Mouse (Mus musculus): Measurements from ENCODE around the gene Phactr4. TPM values are rescaled to one million over a fixed set of nuclear protein-coding genes. Genes with fewer than 3 reads are reported as not detected.

Gene Phactr4
- total RNA-seq (2021), result 10 to 100 TPM in 1 of 2 experiments, 1 to 10 TPM in 1; 7.0 to 11.4 TPM
- long read RNA-seq, experiment 1, partial matches to known transcripts, result 1 of 1 reads
- long read RNA-seq, experiment 1, other reads (novel, unspliced or antisense), result 0 of 1 reads
- long read RNA-seq, experiment 2, full-length matches to known transcripts, result 1 of 2 reads
- long read RNA-seq, experiment 2, partial matches to known transcripts, result 0 of 2 reads
- long read RNA-seq, experiment 2, other reads (novel, unspliced or antisense), result 1 of 2 reads

- intact Hi-C loops (cut with DNase I), result loop anchor here (5.0 kb wide), 1 partner anchor 90 kb away; the partner anchor contains the start of gene Sesn2
Observed at GRCm38 (mm10) chr4:132421923-132422782, at the start of gene Phactr4. Gene Phactr4, minus strand, starts transcription at chr4:132422489.

GRCm38 (mm10) chr4:132469873-132470272 is 47.6 kb upstream of the Phactr4 start:
- intact Hi-C loops (cut with DNase I), result no loop called here
- DNase-seq (ENCODE audit: low spot score in 2 of 2), result no peak

More at GRCm38 (mm10) chr4:132421923-132422782, at the start of gene Phactr4:
- peak; percentile 90 to 93 for DNase-seq (ENCODE audit: low spot score in 2 of 2)

- DNase-seq (ENCODE audit: low spot score in 2 of 2), result no peak
- intact Hi-C loops (cut with DNase I), result no loop called here
Observed at GRCm38 (mm10) chr4:132464255-132464613, 41.9 kb upstream of the Phactr4 start.

- DNase-seq (ENCODE audit: low spot score in 2 of 2), result peak; percentile 92 to 95
- intact Hi-C loops (cut with DNase I), result loop anchor here (2.0 kb wide), 1 partner anchor 51 kb away; no protein-coding TSS in a partner anchor
Observed at GRCm38 (mm10) chr4:132463430-132464254, 41.4 kb upstream of the Phactr4 start, which contains the start of gene Med18. Gene Med18, minus strand, starts transcription at chr4:132463921.

- DNase-seq (ENCODE audit: low spot score in 2 of 2), result no peak
- intact Hi-C loops (cut with DNase I), result loop anchor here (2.0 kb wide), 1 partner anchor 52 kb away; no protein-coding TSS in a partner anchor
Observed at GRCm38 (mm10) chr4:132462836-132463235, 40.5 kb upstream of the Phactr4 start.

- intact Hi-C loops (cut with DNase I), result no loop called here
- DNase-seq (ENCODE audit: low spot score in 2 of 2), result no peak
Observed at GRCm38 (mm10) chr4:132460225-132460624, 37.9 kb upstream of the Phactr4 start.

GRCm38 (mm10) chr4:132455561-132455960 is 33.3 kb upstream of the Phactr4 start:
- intact Hi-C loops (cut with DNase I), result no loop called here
- DNase-seq (ENCODE audit: low spot score in 2 of 2), result no peak

GRCm38 (mm10) chr4:132455146-132455545 is 32.9 kb upstream of the Phactr4 start:
- intact Hi-C loops (cut with DNase I), result no loop called here
- no peak for DNase-seq (ENCODE audit: low spot score in 2 of 2)

- DNase-seq (ENCODE audit: low spot score in 2 of 2), result no peak
- intact Hi-C loops (cut with DNase I), result no loop called here
Observed at GRCm38 (mm10) chr4:132454216-132454615, 31.9 kb upstream of the Phactr4 start.

GRCm38 (mm10) chr4:132449778-132450177 is 27.5 kb upstream of the Phactr4 start:
- no peak for DNase-seq (ENCODE audit: low spot score in 2 of 2)
- intact Hi-C loops (cut with DNase I), result no loop called here

- intact Hi-C loops (cut with DNase I), result no loop called here
- DNase-seq (ENCODE audit: low spot score in 2 of 2), result no peak
Observed at GRCm38 (mm10) chr4:132446105-132446504, 23.8 kb upstream of the Phactr4 start.

GRCm38 (mm10) chr4:132444516-132444915 is 22.2 kb upstream of the Phactr4 start:
- intact Hi-C loops (cut with DNase I), result no loop called here
- DNase-seq (ENCODE audit: low spot score in 2 of 2), result no peak

GRCm38 (mm10) chr4:132437857-132438256 is 15.6 kb upstream of the Phactr4 start:
- DNase-seq (ENCODE audit: low spot score in 2 of 2), result no peak
- intact Hi-C loops (cut with DNase I), result no loop called here

- intact Hi-C loops (cut with DNase I), result no loop called here
- no peak for DNase-seq (ENCODE audit: low spot score in 2 of 2)
Observed at GRCm38 (mm10) chr4:132432717-132433372, 10.6 kb upstream of the Phactr4 start.

GRCm38 (mm10) chr4:132428022-132428542 is 5.8 kb upstream of the Phactr4 start:
- DNase-seq (ENCODE audit: low spot score in 2 of 2), result no peak
- intact Hi-C loops (cut with DNase I), result no loop called here

GRCm38 (mm10) chr4:132427493-132427892 is 5.2 kb upstream of the Phactr4 start:
- intact Hi-C loops (cut with DNase I), result no loop called here
- no peak for DNase-seq (ENCODE audit: low spot score in 2 of 2)

GRCm38 (mm10) chr4:132426021-132426420 is 3.7 kb upstream of the Phactr4 start:
- DNase-seq (ENCODE audit: low spot score in 2 of 2), result no peak
- intact Hi-C loops (cut with DNase I), result no loop called here

GRCm38 (mm10) chr4:132424765-132425164 is 2.5 kb upstream of the Phactr4 start:
- intact Hi-C loops (cut with DNase I), result loop anchor here (5.0 kb wide), 1 partner anchor 88 kb away; the partner anchor contains the start of gene Sesn2
- no peak for DNase-seq (ENCODE audit: low spot score in 2 of 2)

- peak in 1 of 2 experiments; percentile 8 for DNase-seq (ENCODE audit: low spot score in 2 of 2)
- intact Hi-C loops (cut with DNase I), result loop anchor here (5.0 kb wide), 1 partner anchor 91 kb away; the partner anchor contains the start of gene Sesn2
Observed at GRCm38 (mm10) chr4:132421556-132421922, 750 bp downstream of the Phactr4 start.
